Mouse (Mus musculus): ENCODE results near the gene Trim38.
"Not testable (repeated sequence)": the region's sequence is repeated elsewhere in the genome, so short reads cannot be mapped to it uniquely, and the experiment has no call there.

The Trim38 gene

GRCm38 (mm10) chr13:23769613-23770012 lies at the start of gene Trim38:
Gene Trim38 (plus strand): TSS chr13:23769913.
- DNase-seq (ENCODE audit: low spot score in 2 of 2): not testable (repeated sequence)

- peak in 1 of 2 experiments; percentile 5 for DNase-seq (ENCODE audit: low spot score in 2 of 2)
Measured at GRCm38 (mm10) chr13:23724239-23724638, 45.5 kb upstream of the Trim38 start.

DNA sequence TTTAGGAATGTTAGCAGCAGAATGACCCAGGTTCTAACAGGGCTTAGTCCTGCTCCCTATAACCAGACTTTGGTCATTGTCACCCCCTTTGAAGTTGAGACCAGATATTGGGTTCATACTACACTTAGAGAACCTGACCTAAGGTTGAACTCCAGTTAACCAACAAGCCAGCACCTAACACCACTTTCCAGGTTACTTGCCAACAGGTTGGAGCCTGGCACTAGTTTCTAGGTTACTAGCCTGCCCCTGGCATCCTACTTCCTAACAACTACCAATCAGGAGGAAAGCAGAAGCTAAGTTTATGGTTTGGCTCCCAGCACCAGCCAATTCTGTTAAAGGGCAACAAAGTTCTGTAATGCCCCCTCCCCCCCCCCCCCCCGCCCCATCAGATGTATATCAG lies 44.5 kb upstream of the Trim38 start:
- peak in 1 of 2 experiments; percentile 5 for DNase-seq (ENCODE audit: low spot score in 2 of 2)

GRCm38 (mm10) chr13:23728472-23729191 lies 41.1 kb upstream of the Trim38 start:
- DNase-seq (ENCODE audit: low spot score in 2 of 2): no peak

GRCm38 (mm10) chr13:23729192-23729525 lies 40.6 kb upstream of the Trim38 start:
- peak in 1 of 2 experiments; percentile 26 for DNase-seq (ENCODE audit: low spot score in 2 of 2)

- no peak for DNase-seq (ENCODE audit: low spot score in 2 of 2)
Measured at GRCm38 (mm10) chr13:23729706-23730105, 40.0 kb upstream of the Trim38 start.

DNA sequence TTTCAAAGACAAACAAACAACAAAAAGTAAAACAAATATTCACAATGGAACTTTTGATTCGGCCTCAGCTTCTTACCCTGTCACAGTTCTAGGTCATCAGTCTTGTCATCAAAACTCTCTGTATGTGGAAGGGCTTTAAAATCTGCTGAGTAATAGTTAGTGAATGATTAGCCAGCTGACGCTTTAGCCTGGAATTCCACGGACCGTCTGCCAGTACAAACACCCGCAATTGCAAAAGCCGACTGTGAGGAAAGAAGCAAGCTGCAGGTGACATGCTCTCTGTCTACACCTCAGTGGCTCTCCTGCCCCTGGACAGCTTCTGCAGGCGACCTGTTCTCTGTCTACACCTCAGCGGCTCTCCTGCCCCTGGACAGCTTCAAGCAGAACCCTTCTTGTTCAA lies 39.2 kb upstream of the Trim38 start:
- no peak for DNase-seq (ENCODE audit: low spot score in 2 of 2)

- no peak for DNase-seq (ENCODE audit: low spot score in 2 of 2)
Measured at GRCm38 (mm10) chr13:23732156-23732804, 37.4 kb upstream of the Trim38 start.

GRCm38 (mm10) chr13:23737091-23737490 lies 32.6 kb upstream of the Trim38 start:
- no peak for DNase-seq (ENCODE audit: low spot score in 2 of 2)

GRCm38 (mm10) chr13:23738041-23738440 lies 31.7 kb upstream of the Trim38 start:
- no peak for DNase-seq (ENCODE audit: low spot score in 2 of 2)

GRCm38 (mm10) chr13:23738677-23739068 lies 31.0 kb upstream of the Trim38 start, which contains the start of gene Hist1h1c:
Gene Hist1h1c (plus strand): TSS chr13:23738808.
- peak; percentile 93 to 94 for DNase-seq (ENCODE audit: low spot score in 2 of 2)

GRCm38 (mm10) chr13:23739069-23739921 lies 30.4 kb upstream of the Trim38 start:
- peak; percentile 97 to 98 for DNase-seq (ENCODE audit: low spot score in 2 of 2)

DNA sequence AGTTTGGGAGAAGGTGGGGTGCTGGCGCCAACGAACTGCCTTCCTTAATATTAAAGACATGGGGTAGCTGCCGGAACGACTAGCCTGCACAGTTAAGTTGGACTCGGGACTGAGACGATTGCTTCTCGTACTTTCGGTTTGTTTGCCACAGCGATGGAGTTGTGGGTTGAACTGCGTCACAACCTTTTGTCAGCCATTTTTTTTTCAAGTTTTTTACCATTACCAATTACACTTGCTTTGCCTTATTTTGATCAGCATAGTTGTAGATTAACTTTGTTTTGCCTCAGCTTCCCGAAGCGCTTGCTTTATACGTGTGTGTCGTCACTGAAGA lies 29.8 kb upstream of the Trim38 start:
- DNase-seq (ENCODE audit: low spot score in 2 of 2): no peak

GRCm38 (mm10) chr13:23740256-23740840 lies 29.4 kb upstream of the Trim38 start:
- no peak for DNase-seq (ENCODE audit: low spot score in 2 of 2)

GRCm38 (mm10) chr13:23740910-23741309 lies 28.8 kb upstream of the Trim38 start:
- no peak for DNase-seq (ENCODE audit: low spot score in 2 of 2)

DNA sequence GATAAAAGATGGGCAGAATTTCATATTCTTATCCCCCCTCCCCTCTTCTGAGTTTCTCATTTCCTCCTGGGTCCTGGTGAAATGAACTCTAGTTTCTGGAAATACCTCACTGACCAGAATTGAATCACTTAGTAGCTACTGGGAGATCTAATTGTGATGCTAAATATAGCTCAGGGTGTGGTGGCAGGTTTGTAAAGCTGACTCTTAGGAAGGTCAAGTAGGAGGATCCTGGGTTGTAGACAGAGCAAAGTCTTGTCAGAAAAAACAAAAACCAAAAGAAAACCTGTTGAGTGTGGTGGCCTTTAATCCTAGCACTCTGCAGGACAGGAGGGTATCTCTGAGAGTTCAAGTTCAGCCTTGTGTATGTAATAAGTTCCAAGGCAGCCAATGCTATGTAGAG lies 27.7 kb upstream of the Trim38 start:
- peak in 1 of 2 experiments; percentile 3 for DNase-seq (ENCODE audit: low spot score in 2 of 2)

- DNase-seq (ENCODE audit: low spot score in 2 of 2): no peak
Measured at GRCm38 (mm10) chr13:23743215-23743614, 26.5 kb upstream of the Trim38 start.

DNA sequence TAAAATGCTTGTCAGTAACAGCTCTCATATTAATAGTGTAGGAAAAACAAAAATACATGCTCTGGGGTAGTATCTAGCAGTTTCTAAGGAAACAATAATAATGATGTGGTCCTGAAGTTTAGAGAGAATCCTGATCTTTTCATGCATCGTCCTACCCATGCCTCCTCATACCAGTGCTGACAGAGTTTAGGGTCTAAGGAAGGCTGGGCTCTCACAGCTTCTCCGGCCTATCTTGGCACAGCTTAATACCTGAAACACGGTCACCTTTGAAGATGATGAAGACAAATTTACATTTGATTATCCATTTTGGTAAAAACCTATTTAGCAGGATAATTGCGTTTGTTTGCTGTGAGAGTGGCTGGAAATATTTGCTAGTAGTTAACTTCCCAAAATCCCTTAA lies 25.8 kb upstream of the Trim38 start:
- DNase-seq (ENCODE audit: low spot score in 2 of 2): no peak

- DNase-seq (ENCODE audit: low spot score in 2 of 2): no peak
Measured at GRCm38 (mm10) chr13:23744421-23745380, 25.0 kb upstream of the Trim38 start.

DNA sequence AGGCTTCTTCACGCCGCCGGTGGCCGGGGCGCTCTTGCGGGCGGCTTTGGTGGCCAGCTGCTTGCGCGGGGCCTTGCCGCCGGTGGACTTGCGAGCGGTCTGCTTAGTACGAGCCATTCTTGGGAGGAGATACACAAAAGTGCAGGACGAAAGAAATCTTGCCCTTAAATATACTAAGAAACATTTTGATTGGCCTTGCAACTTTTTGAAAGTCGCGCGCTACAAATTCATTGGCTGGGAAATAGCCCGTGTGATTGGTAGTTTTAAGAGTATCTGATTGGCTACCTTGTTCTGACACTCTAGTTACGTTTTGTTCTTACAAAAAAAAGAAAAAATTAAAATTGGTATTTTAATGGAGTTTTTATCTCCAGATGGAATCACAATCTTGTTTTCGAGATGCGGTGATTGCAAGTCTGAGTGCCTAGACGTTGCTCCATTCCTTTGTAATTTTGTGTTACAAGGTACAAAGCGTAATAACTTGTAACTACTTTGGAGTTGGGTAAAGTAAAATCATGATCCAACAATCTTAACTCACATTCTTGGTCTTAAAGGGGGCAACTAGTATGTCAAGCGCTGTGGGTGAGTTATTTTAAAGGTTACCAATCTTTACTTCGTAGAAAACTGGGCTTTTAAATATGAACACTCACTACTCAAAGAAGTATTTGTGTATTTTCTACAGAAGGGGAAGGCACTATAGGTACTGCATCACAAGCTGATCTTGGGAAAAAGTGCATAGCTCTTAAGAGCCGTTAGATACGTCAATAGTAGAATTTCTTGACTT lies 24.1 kb upstream of the Trim38 start, which contains the start of gene Hist1h3c:
TSS of gene Hist1h3c (minus strand) at position 222 of the 781 bp plus-strand sequence.
- DNase-seq (ENCODE audit: low spot score in 2 of 2): peak; percentile 92 to 94
